Mouse (Mus musculus) heart, postnatal 0 days (tissue): ENCODE measurements around the gene Pcx.

ENCODE experiments used
- CTCF ChIP-seq: IDR thresholded peaks from 2 replicates; pipeline ENCODE4 v1.5.1; 2016; ENCODE audit warnings: antibody characterized with exemption, control low read depth, low read depth
- EP300 ChIP-seq: IDR thresholded peaks from 2 replicates; pipeline ENCODE4 v1.6.1; 2016; ENCODE audit warnings: antibody characterized with exemption, low read depth

GRCm38 (mm10) chr19:4511116-4511841 is 1.0 kb downstream of the Pcx start:
- TF ChIP-seq CTCF = no peak
- TF ChIP-seq EP300 = no peak
